ENCODE assay signal across 9 mouse cellular contexts in genomic region chr8:70755661-70756475, GRCm38 (mm10). TPM values are rescaled to one million over a fixed set of nuclear protein-coding genes. Genes with fewer than 3 reads are reported as not detected.
DNase-seq lines count a peak whose midpoint lies in the region; ATAC-seq and TF ChIP-seq lines count a peak whose summit lies in the region.
"Had no signal": no experiment of that assay in that cellular context is flagged by ENCODE, and none has a peak within 500 bp of the region (broad histone marks: within the 10 kb centered on the region; RNA-seq: fewer than 3 reads in every experiment).

No protein-coding gene starts in this region.

- no peaks in the 10 kb centered on the region for H3K9me3 ChIP-seq in forebrain, embryonic 10.5 days
- H3K9me3 ChIP-seq in hindbrain, embryonic 12.5 days (replicated peaks): no peaks in the 10 kb centered on the region
- no peaks in the 10 kb centered on the region for H3K9me3 ChIP-seq in neural tube, embryonic 13.5 days

- intact Hi-C loops in left cerebral cortex, postnatal 4 days (cut with DNase I): no loop called here

- ATAC-seq in hindbrain, embryonic 12.5 days (ENCODE audit: low FRiP score): no peak
- ATAC-seq in neural tube, embryonic 13.5 days (ENCODE audit: low read depth): no peak

- WGBS in cerebellum, adult 2 months: 64% methylated on average over 24 of the region's 24 CpGs
- WGBS in forebrain, embryonic 10.5 days: 87% methylated on average over 24 of the region's 24 CpGs
- 83% methylated on average over 24 of the region's 24 CpGs for WGBS in hindbrain, embryonic 12.5 days
- 82% methylated on average over 24 of the region's 24 CpGs for WGBS in neural tube, embryonic 13.5 days

- peaks cover 35% of the 10 kb centered on the region for H3K4me1 ChIP-seq in cerebellum, adult 2 months (ENCODE audit: control insufficient read depth, insufficient read depth, low read length)
- H3K4me1 ChIP-seq in forebrain, embryonic 10.5 days: peaks cover 62% of the 10 kb centered on the region
- peaks cover 50% of the 10 kb centered on the region for H3K4me1 ChIP-seq in hindbrain, embryonic 12.5 days
- peaks cover 65% of the 10 kb centered on the region for H3K4me1 ChIP-seq in neural tube, embryonic 13.5 days (replicated peaks)

- no peak overlapping the region for H3K27ac ChIP-seq in cerebellum, adult 2 months (ENCODE audit: insufficient read depth, low read length)
- no peak overlapping the region for H3K27ac ChIP-seq in forebrain, embryonic 10.5 days
- H3K27ac ChIP-seq in hindbrain, embryonic 12.5 days: no peak overlapping the region
- H3K27ac ChIP-seq in neural tube, embryonic 13.5 days (replicated peaks): peak overlapping the region; percentile 98

- DNase-seq in cerebellum, adult 2 months: peak in 1 of 2 experiments; percentile 48
- no peak for DNase-seq in cerebellum, postnatal 4 days (ENCODE audit: low spot score in 2 of 2)
- DNase-seq in 416B (ENCODE audit: low read depth): peak; percentile 76
- no peak for DNase-seq in forebrain, embryonic 10.5 days (ENCODE audit: extremely low spot score, low spot score)
- peak; percentile 12 for DNase-seq in left cerebral cortex, postnatal 4 days
- DNase-seq in spleen, adult 12 weeks (ENCODE audit: low spot score): no peak

- peak overlapping the region; percentile 92 for H3K4me2 ChIP-seq in hindbrain, embryonic 12.5 days (replicated peaks)
- H3K4me2 ChIP-seq in neural tube, embryonic 13.5 days: peak overlapping the region; percentile 93

- TF ChIP-seq CTCF in cerebellum, adult 2 months (IDR thresholded peaks at IDR 0.05; ENCODE audit: borderline replicate concordance, insufficient read depth, low read depth, low read length): no peak

- H3K4me3 ChIP-seq in cerebellum, adult 2 months (replicated peaks; ENCODE audit: insufficient read depth, low read depth, low read length): peak overlapping the region; percentile 69
- peak overlapping the region; percentile 82 for H3K4me3 ChIP-seq in forebrain, embryonic 10.5 days
- H3K4me3 ChIP-seq in hindbrain, embryonic 12.5 days: peak overlapping the region; percentile 70
- H3K4me3 ChIP-seq in neural tube, embryonic 13.5 days: peak overlapping the region; percentile 83

- H3K9ac ChIP-seq in hindbrain, embryonic 12.5 days: peak overlapping the region; percentile 84
- peak overlapping the region; percentile 94 for H3K9ac ChIP-seq in neural tube, embryonic 13.5 days

- no peaks in the 10 kb centered on the region for H3K27me3 ChIP-seq in cerebellum, adult 2 months (ENCODE audit: control insufficient read depth, insufficient read depth, low read length)
- peaks cover 19% of the 10 kb centered on the region for H3K27me3 ChIP-seq in forebrain, embryonic 10.5 days (ENCODE audit: poor library complexity, severe bottlenecking)
- no peaks in the 10 kb centered on the region for H3K27me3 ChIP-seq in hindbrain, embryonic 12.5 days
- no peaks in the 10 kb centered on the region for H3K27me3 ChIP-seq in neural tube, embryonic 13.5 days

- H3K36me3 ChIP-seq in forebrain, embryonic 10.5 days (replicated peaks): peaks cover 26% of the 10 kb centered on the region
- peaks cover 24% of the 10 kb centered on the region for H3K36me3 ChIP-seq in hindbrain, embryonic 12.5 days
- H3K36me3 ChIP-seq in neural tube, embryonic 13.5 days: peaks cover 32% of the 10 kb centered on the region

- no peak for TF ChIP-seq POLR2A in cerebellum, adult 2 months (IDR thresholded peaks at IDR 0.05; ENCODE audit: borderline replicate concordance, insufficient read depth, low read length)

RNA-seq across cellular contexts. Expression of gene Rab3a, which starts 1.4 kb away (rescaled TPM):
- polyA plus RNA-seq in cerebellum, adult 2 months (2012; rRNA removed): 1,156 and 1,176 TPM in 2 replicates
- 10.5 and 12.2 TPM in 2 replicates for polyA plus RNA-seq in forebrain, embryonic 10.5 days (2016; fragmentation: Nextera tagmentation; extraction: Ambion mirVana)
- 126 and 134 TPM in 2 replicates for polyA plus RNA-seq in hindbrain, embryonic 12.5 days (2016; fragmentation: Nextera tagmentation; extraction: Ambion mirVana)
- total RNA-seq in left cerebral cortex, postnatal 4 days (2021): 100 to 1,000 TPM; 414 to 476 TPM
- 402 and 417 TPM in 2 replicates for polyA plus RNA-seq in neural tube, embryonic 13.5 days (2015; fragmentation: Nextera tagmentation; extraction: Ambion mirVana)

RNA-seq across cellular contexts. Expression of gene Mpv17l2, which starts 4.9 kb away (rescaled TPM):
- polyA plus RNA-seq in cerebellum, adult 2 months (2012; rRNA removed): 81.1 and 83.4 TPM in 2 replicates
- 30.8 and 34.3 TPM in 2 replicates for polyA plus RNA-seq in forebrain, embryonic 10.5 days (2016; fragmentation: Nextera tagmentation; extraction: Ambion mirVana)
- 38.2 and 38.3 TPM in 2 replicates for polyA plus RNA-seq in hindbrain, embryonic 12.5 days (2016; fragmentation: Nextera tagmentation; extraction: Ambion mirVana)
- 10 to 100 TPM; 31.7 to 32.6 TPM for total RNA-seq in left cerebral cortex, postnatal 4 days (2021)
- 46.1 and 54.5 TPM in 2 replicates for polyA plus RNA-seq in neural tube, embryonic 13.5 days (2015; fragmentation: Nextera tagmentation; extraction: Ambion mirVana)

RNA-seq across cellular contexts. Expression of gene Pik3r2, which starts 20.6 kb away (rescaled TPM):
- polyA plus RNA-seq in cerebellum, adult 2 months (2012; rRNA removed): 150 and 158 TPM in 2 replicates
- 67.1 and 69.2 TPM in 2 replicates for polyA plus RNA-seq in forebrain, embryonic 10.5 days (2016; fragmentation: Nextera tagmentation; extraction: Ambion mirVana)
- 84.5 and 85.5 TPM in 2 replicates for polyA plus RNA-seq in hindbrain, embryonic 12.5 days (2016; fragmentation: Nextera tagmentation; extraction: Ambion mirVana)
- 100 to 1,000 TPM; 187 to 198 TPM for total RNA-seq in left cerebral cortex, postnatal 4 days (2021)
- polyA plus RNA-seq in neural tube, embryonic 13.5 days (2015; fragmentation: Nextera tagmentation; extraction: Ambion mirVana): 88.9 and 93.7 TPM in 2 replicates

RNA-seq across cellular contexts. Expression of gene Pde4c, which starts 32.3 kb away (rescaled TPM):
- 2.5 and 3.0 TPM in 2 replicates for polyA plus RNA-seq in cerebellum, adult 2 months (2012; rRNA removed)
- polyA plus RNA-seq in forebrain, embryonic 10.5 days (2016; fragmentation: Nextera tagmentation; extraction: Ambion mirVana): 0.38 and 0.68 TPM in 2 replicates
- 0.26 and 0.39 TPM in 2 replicates for polyA plus RNA-seq in hindbrain, embryonic 12.5 days (2016; fragmentation: Nextera tagmentation; extraction: Ambion mirVana)
- total RNA-seq in left cerebral cortex, postnatal 4 days (2021): under 1 TPM; 0.56 to 0.66 TPM
- polyA plus RNA-seq in neural tube, embryonic 13.5 days (2015; fragmentation: Nextera tagmentation; extraction: Ambion mirVana): 0.18 and 0.26 TPM in 2 replicates

RNA-seq across cellular contexts. Expression of gene Gm3336, which starts 37.5 kb away (rescaled TPM):
- polyA plus RNA-seq in cerebellum, adult 2 months (2012; rRNA removed): 0.13 TPM in 1 of 2 replicates, not detected in the other
- not detected in 2 replicates for polyA plus RNA-seq in forebrain, embryonic 10.5 days (2016; fragmentation: Nextera tagmentation; extraction: Ambion mirVana)
- not detected in 2 replicates for polyA plus RNA-seq in hindbrain, embryonic 12.5 days (2016; fragmentation: Nextera tagmentation; extraction: Ambion mirVana)
- not detected for total RNA-seq in left cerebral cortex, postnatal 4 days (2021)
- polyA plus RNA-seq in neural tube, embryonic 13.5 days (2015; fragmentation: Nextera tagmentation; extraction: Ambion mirVana): not detected in 2 replicates
- total RNA-seq: common myeloid progenitor, adult 5-6 weeks had no signal

Comparison
In these comparisons a context has a peak if more than half of its experiments do, and no peak if none do; other contexts are left out.
1. DNase-seq: peak in 416B (single experiment) and left cerebral cortex, postnatal 4 days (single experiment); none in cerebellum, postnatal 4 days (0 of 2), forebrain, embryonic 10.5 days (single experiment) and spleen, adult 12 weeks (single experiment).
2. Peak in every context shown above with its lines, with median percentiles within 50 percentile points of each other: H3K4me3 ChIP-seq.